Mouse (Mus musculus) mesoderm, embryonic 11.5 days (tissue): ENCODE results near the gene Etl4.
A peak's percentile ranks its signal among the peaks of the same experiment; 100 is the strongest.
"Not testable (repeated sequence)": the region's sequence is repeated elsewhere in the genome, so short reads cannot be mapped to it uniquely, and the experiment has no call there.

ENCODE experiments used
- DNase-seq: peaks from one replicate; pipeline ENCODE4 v3.0.0-alpha.2; 2012; ENCODE audit warnings: low read depth, low spot score

The Etl4 gene

GRCm38 (mm10) chr2:20653116-20653515 is 743.5 kb downstream of the Etl4 start:
- DNase-seq = no peak

DNA sequence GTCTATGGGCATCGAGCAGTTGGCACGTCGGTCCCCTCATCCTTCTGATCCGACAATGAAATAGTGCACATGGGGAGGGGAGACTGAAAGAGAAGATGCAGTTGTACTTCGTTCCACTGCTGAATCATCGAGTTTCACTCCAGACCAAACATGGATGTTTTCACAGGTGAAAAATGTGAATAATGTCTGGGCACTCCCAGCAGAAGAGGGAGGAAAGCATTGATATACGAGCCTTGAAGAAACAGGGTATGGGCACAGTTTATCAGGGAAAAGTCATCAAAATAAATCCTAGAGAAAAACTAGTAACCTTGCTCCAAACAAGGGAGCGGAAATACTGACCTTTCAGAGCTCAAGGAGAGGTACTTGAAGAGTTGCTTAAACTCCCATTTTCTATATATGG is 744.5 kb downstream of the Etl4 start:
- no peak for DNase-seq

GRCm38 (mm10) chr2:20654598-20655340 is 745.2 kb downstream of the Etl4 start:
- DNase-seq = no peak

GRCm38 (mm10) chr2:20655341-20655612 is 745.7 kb downstream of the Etl4 start:
- DNase-seq = no peak

DNA sequence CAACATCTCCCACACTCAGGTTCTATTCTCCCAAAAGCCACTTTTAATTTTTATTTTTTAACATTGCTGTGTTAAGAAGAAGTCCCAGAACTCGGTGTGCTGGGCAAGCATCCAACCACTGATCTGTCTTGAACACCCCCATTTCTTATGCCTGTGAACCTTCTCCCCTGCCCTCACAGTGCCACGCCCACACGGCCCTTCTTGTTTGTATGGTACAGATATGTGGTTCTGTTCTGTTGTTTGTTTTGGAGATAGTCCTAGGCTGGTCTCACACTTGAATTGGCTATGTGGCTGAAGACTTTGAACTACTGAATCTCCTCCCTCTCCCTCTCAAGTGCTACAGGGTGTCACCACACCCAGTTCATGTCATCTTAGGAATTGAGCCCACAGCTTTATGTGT is 748.3 kb downstream of the Etl4 start:
- DNase-seq = no peak

DNA sequence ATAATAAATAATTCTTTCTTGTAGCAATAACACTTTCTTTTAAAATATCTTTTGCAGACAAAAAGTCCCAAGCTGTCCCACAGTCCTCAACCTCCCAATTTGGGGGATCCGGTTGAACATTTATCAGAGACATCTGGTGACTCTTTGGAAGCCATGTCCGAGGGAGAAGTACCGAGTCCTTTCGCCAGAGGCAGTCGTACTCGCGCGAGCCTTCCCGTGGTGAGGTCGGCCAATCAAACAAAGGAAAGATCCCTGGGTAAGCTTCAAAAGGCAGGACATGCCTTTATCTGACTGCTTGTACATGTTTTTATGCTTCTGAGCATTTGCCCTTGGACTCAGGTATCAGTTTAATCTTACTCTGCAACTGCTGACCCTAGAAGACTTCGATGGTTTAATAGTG is 752.3 kb downstream of the Etl4 start:
- no peak for DNase-seq

GRCm38 (mm10) chr2:20662696-20663095 is 753.1 kb downstream of the Etl4 start:
- DNase-seq = no peak

- DNase-seq = peak; percentile 29
Observed at GRCm38 (mm10) chr2:20665309-20665971, 755.9 kb downstream of the Etl4 start.

DNA sequence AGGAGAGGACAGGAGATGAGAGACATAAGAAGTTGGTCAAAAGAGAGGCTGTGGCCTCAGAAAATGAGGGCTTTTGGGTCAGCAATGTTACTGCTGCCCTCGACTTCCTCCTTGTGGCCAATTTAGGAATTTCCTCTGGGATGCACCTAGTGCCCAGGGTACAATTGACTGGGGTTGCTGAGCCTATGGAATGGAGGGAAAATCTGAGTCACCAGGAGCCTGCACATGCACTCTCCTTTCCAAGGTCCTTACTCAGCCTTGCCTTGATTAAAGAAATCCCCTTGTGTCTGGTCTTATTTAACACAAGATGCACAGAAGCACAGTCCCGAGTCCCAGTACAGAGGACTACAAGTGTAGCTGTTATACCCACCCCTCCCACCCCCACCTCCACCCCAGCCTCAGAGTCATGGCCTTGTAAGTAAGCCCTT is 756.5 kb downstream of the Etl4 start:
- peak; percentile 72 for DNase-seq

- no peak for DNase-seq
Observed at GRCm38 (mm10) chr2:20667876-20668275, 758.3 kb downstream of the Etl4 start.

DNA sequence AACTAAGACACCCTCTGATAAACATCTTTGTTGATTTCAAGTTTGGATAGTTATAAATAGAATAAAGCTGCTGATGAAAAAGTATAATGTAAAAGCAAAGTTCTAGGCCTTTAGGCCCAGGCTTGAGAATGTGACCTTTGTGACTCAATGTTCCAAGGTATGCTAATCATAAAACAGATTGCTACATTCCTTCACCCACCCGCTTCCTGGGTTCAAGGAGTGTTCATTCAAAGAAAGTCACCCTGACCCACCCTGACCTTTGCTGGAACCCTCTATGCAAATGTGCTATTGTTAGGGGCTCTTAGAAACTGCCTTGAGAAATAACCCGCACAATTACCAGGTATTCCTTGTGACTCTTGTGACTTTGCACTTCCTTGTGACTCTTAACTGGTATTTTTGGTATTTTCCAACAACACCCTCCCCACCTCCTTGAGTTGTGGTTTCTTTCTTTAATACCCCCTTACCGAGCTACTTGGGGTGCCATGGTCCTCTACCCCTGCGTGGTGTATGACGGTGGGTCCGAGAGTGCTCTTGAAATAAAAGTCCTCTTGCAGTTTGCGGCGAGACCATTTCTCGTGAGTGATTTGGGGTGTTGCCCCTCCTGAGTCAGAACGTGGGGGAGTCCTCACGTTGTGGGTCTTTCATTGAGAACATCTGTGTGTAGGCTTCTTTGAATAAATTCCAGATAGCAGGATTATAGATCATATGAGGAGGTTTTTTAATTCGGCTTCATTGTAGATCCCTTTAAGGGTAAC is 758.9 kb downstream of the Etl4 start:
- DNase-seq = not testable (repeated sequence)

- DNase-seq = no peak
Observed at GRCm38 (mm10) chr2:20669367-20669766, 759.8 kb downstream of the Etl4 start.

DNA sequence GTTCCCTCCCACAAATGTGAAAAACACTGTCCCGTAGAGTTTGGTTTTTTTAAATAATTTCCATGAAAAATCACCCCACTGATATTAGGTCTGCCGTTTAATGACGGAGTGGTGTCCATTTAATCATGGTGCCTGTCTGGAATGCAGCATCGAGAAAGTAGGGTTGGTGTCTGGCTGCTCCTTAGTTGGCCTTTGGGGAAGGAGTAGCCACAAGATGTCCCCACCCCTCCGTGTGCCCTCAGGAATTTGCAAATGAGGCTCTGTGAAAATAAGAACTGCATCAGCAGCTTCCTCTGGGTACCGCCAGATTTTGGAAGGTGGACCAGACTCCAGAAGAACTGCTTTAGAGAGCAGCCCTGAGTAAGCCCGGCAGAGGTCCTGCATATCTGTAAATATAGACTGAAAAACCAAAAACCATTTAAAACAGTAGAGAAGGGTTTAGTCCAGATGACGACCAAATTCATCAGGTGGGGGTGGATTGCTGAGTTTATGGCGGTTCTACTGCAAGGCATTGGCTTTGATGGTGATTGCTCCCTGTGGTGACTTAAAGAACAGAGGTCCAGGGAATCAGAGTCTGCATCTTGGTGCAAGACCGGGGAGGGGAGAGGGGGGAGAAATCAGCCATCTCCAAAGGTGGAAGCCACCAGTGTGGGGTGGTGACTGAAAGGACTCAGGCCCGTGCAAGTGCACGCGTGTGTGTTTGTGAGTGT is 762.1 kb downstream of the Etl4 start:
- DNase-seq = no peak

DNA sequence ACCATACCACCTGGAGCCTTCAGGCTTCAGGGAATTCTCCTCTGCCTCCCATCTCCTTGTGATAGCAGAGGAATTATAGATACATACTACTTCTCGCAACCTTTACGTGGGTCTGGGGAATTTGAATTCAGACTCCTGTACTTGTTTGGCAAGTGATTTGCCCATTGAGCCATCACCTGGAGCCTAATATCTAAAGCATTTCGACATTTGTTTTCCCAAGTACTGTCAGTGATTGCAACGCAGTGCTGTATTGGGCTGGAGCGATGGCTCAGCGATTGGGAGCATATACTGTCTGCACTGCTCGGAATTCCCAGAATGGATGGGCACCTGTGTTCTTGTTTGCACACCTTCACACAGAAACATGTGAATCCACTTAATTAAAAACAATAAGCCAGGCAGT is 762.7 kb downstream of the Etl4 start:
- DNase-seq = no peak

DNA sequence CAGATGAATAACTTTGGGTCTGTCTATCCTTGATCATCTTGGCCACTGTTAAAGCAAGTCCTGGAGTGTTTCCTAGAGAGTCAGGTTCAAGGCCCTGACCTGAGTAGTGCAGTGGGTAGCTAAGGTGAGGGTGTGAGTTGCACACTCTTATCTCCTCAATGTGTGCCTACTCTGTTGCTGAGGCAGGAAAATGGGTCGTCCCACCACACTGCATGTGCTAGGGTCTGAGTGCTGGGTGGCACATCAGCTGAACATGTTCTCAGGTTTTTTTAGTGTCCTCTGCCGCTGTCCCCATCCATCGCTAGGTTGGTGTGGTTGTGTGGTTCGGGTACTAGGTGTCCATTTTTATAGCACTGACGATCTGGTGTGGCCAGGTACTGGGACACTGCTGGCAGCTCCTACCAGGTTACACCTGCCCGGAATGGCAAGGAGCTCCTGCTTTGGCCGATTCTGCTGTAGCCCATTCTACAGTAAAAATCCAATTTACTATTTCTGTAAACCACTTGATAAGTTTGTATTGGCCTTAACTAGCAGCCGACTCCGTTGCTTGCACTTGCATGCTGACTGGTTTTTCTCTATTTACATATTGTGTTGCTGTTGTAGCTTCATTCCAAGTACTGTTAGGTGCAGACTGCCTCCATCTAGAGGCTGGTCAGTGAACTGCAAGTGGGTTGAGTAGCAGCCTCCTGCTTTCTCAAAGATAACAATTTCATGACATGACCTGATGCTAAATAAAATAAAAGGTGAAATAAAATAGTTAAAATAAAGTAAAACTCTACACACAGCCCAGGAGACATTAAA is 763.4 kb downstream of the Etl4 start:
- peak; percentile 45 for DNase-seq

- no peak for DNase-seq
Observed at GRCm38 (mm10) chr2:20676379-20676778, 766.8 kb downstream of the Etl4 start.

- no peak for DNase-seq
Observed at GRCm38 (mm10) chr2:20678793-20679192, 769.2 kb downstream of the Etl4 start.

GRCm38 (mm10) chr2:20682203-20682602 is 772.6 kb downstream of the Etl4 start:
- DNase-seq = not testable (repeated sequence)

DNA sequence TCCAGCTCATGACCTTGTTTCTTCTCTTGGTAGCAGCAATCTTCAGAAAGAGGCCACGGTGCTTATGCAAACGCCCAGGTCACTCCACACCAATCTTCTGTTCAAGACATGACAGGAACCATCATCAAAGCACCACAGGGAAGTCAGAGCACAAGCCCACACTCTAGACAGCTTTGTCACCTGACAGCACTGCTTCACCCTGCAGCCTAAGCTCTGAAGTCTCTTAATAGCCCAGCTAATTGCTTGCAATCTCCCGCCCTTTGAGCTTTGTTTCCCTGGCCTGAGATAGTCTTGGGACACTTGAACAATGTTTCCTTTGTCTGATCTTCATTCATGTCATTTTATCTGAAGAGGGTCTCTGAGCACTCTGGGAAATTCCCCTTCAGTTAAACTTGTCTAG is 779.8 kb downstream of the Etl4 start:
- DNase-seq = peak; percentile 26

DNA sequence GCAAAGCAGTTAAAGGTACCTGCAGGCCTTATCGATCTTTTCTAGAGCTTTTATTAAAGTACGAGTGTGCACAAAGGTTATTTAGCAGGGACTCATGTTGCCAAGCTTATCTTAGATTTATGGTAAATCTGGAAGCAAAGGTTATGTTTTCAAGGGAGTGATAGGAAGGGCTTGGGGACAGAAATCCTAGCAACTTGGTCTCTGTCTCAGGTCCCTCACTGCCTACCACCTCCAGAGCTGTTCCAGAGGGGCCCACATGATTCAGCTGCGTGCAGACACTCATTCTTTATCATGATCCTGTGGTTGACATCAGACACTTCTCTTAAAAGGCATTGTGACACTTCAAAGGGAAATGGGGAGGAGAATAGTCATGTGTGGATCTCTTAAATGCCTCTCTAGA is 783.3 kb downstream of the Etl4 start:
- no peak for DNase-seq

DNA sequence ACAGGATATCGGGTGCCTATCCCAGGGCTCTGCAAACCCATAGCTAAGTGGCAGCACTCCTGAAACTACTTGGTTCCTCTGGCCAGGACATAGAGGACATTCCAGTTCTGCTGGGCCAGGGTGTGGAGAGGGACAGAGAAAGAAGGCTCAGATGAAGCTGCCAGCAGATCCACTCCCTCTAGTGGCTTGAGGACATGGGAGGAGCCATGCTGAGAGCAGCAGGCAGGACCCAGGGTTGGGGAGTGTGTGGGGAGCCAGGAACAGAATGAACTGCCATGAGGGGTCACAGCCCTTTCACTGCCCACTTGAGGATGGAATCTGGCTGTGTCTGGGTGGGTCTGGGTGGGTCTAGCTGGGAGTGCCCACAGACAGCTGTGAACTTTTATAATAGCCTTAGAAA is 784.2 kb downstream of the Etl4 start:
- no peak for DNase-seq
